ENCODE assay signal across 9 mouse cellular contexts in the genomic region with DNA sequence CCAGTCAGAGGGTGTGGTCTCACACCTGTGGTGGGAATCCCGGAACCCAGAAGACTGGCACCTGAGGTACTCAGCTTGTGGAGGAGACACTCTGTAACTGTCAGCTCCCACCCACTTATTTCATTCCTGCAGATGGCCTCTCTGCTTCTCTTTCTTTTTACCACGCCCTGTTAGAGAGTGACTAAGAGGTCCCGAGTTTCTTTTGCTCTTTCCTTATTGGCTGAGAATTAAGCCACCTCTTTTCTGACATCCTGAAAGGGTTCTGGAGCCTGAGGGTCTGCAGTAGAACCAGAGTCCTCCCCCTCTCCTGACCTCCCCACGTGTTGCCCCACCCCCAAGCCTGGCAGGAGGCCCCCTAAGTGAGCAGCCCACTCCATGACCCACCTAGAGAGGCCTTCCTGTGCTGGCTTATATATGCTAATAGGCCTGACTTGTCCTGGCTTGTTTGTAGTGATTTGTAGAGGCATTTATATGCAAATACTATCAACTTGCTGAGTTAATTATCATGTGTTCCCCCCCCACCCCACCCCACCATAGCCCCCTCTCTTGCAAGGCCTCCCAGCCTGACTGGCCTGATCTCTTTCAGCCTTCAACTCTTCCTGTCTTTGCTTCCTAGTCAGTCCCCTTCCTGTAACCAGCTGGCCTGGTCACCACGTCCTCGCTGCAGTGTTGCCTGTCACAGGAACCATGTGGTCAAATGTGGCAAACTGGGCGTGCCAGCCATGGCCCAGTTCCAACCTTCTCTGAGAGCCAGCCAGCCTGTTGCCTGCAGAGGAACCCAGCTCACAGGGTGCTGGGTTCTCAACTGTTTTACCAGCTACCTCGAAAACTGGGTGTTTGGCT.
DNase-seq lines count a peak whose midpoint lies in the region; ATAC-seq and TF ChIP-seq lines count a peak whose summit lies in the region.
"Had no signal": no experiment of that assay in that cellular context is flagged by ENCODE, and none has a peak within 500 bp of the region (broad histone marks: within the 10 kb centered on the region; RNA-seq: fewer than 3 reads in every experiment).

No protein-coding gene starts in this region.

- no peak overlapping the region for H3K9ac ChIP-seq in kidney, embryonic 14.5 days (ENCODE audit: low read depth, low read length)
- H3K9ac ChIP-seq in intestine, embryonic 16.5 days (ENCODE audit: low read depth, low read length), result 0 out of 2 replicates have a peak overlapping the region, but pooled peaks have one; percentile 0
- H3K9ac ChIP-seq in limb, embryonic 13.5 days, result no peak overlapping the region
- no peak overlapping the region for H3K9ac ChIP-seq in midbrain, postnatal 0 days (replicated peaks; ENCODE audit: low read length, poor library complexity, severe bottlenecking)
- H3K9ac ChIP-seq: liver, embryonic 15.5 days had no signal

- peaks cover 50% of the 10 kb centered on the region for H3K4me1 ChIP-seq in kidney, embryonic 14.5 days (ENCODE audit: control insufficient read depth, insufficient read depth, low read length)
- H3K4me1 ChIP-seq in intestine, embryonic 16.5 days (ENCODE audit: control insufficient read depth, insufficient read depth, low read length), result peaks cover 57% of the 10 kb centered on the region
- H3K4me1 ChIP-seq in limb, embryonic 13.5 days, result peaks cover 98% of the 10 kb centered on the region
- peaks cover 13% of the 10 kb centered on the region; the same call in 1 of the 2 replicates for H3K4me1 ChIP-seq in midbrain, postnatal 0 days (ENCODE audit: insufficient read depth, low read length)

- no peak overlapping the region for H3K4me3 ChIP-seq in kidney, embryonic 14.5 days (ENCODE audit: low read length)
- no peak overlapping the region for H3K4me3 ChIP-seq in intestine, embryonic 16.5 days (ENCODE audit: low read length)
- no peak overlapping the region for H3K4me3 ChIP-seq in limb, embryonic 13.5 days
- no peak overlapping the region for H3K4me3 ChIP-seq in midbrain, postnatal 0 days (ENCODE audit: low read depth, low read length)
- H3K4me3 ChIP-seq: liver, embryonic 15.5 days had no signal

- 29% methylated on average over 8 of the region's 8 CpGs for WGBS in kidney, embryonic 14.5 days
- 22% methylated on average over 8 of the region's 8 CpGs for WGBS in intestine, embryonic 16.5 days
- WGBS in limb, embryonic 13.5 days, result 21% methylated on average over 8 of the region's 8 CpGs
- 22% methylated on average over 8 of the region's 8 CpGs for WGBS in midbrain, postnatal 0 days

- DNase-seq in kidney, adult 11 months, result peak; percentile 86
- DNase-seq in adrenal gland, postnatal 36 days, result peak; percentile 91 to 92
- DNase-seq in gastrocnemius, postnatal 36 days, result peak; percentile 81 to 84
- peak; percentile 68 for DNase-seq in midbrain, postnatal 0 days (ENCODE audit: low spot score)
- no peak for DNase-seq in thymus, adult 18-20 months

- intact Hi-C loops in gastrocnemius, postnatal 36 days (cut with DNase I), result no loop called here

- no peaks in the 10 kb centered on the region for H3K36me3 ChIP-seq in kidney, embryonic 14.5 days (ENCODE audit: control insufficient read depth, insufficient read depth, low read length)
- no peaks in the 10 kb centered on the region for H3K36me3 ChIP-seq in intestine, embryonic 16.5 days (ENCODE audit: control insufficient read depth, insufficient read depth, low read length)
- H3K36me3 ChIP-seq in limb, embryonic 13.5 days, result no peaks in the 10 kb centered on the region
- no peaks in the 10 kb centered on the region for H3K36me3 ChIP-seq in midbrain, postnatal 0 days (ENCODE audit: insufficient read depth, low read length)
- H3K36me3 ChIP-seq: liver, embryonic 15.5 days had no signal

- no peak for ATAC-seq in kidney, embryonic 14.5 days (ENCODE audit: low FRiP score, low TSS enrichment)
- ATAC-seq in intestine, embryonic 16.5 days, result peak; percentile 32
- peak; percentile 19; the same call in 1 of the 2 replicates for ATAC-seq in limb, embryonic 13.5 days (ENCODE audit: low FRiP score, low read depth)
- ATAC-seq in midbrain, postnatal 0 days (ENCODE audit: low FRiP score), result peak; percentile 62; the same call in 1 of the 2 replicates

- H3K9me3 ChIP-seq in kidney, embryonic 14.5 days (ENCODE audit: control insufficient read depth, low read length), result no peaks in the 10 kb centered on the region
- no peaks in the 10 kb centered on the region for H3K9me3 ChIP-seq in intestine, embryonic 16.5 days (ENCODE audit: control insufficient read depth, low read length)
- no peaks in the 10 kb centered on the region for H3K9me3 ChIP-seq in limb, embryonic 13.5 days
- no peaks in the 10 kb centered on the region for H3K9me3 ChIP-seq in midbrain, postnatal 0 days (ENCODE audit: low read length)
- H3K9me3 ChIP-seq: liver, embryonic 15.5 days had no signal

- TF ChIP-seq CTCF in midbrain, postnatal 0 days (IDR thresholded peaks at IDR 0.05), result no peak

- no peak overlapping the region for H3K4me2 ChIP-seq in kidney, embryonic 14.5 days (replicated peaks; ENCODE audit: low read depth, low read length)
- H3K4me2 ChIP-seq in intestine, embryonic 16.5 days (ENCODE audit: low read depth, low read length), result no peak overlapping the region
- peak overlapping the region; percentile 40 for H3K4me2 ChIP-seq in limb, embryonic 13.5 days (replicated peaks)
- peak overlapping the region; percentile 15; the same call in 1 of the 2 replicates for H3K4me2 ChIP-seq in midbrain, postnatal 0 days (ENCODE audit: low read depth, low read length, poor library complexity, severe bottlenecking)
- H3K4me2 ChIP-seq: liver, embryonic 15.5 days had no signal

- no peak overlapping the region for H3K27ac ChIP-seq in kidney, embryonic 14.5 days (ENCODE audit: low read depth, low read length)
- peak overlapping the region; percentile 51 for H3K27ac ChIP-seq in intestine, embryonic 16.5 days (ENCODE audit: low read length)
- H3K27ac ChIP-seq in limb, embryonic 13.5 days, result peak overlapping the region; percentile 67; the same call in 1 of the 2 replicates
- H3K27ac ChIP-seq in midbrain, postnatal 0 days (ENCODE audit: low read depth, low read length), result 0 out of 2 replicates have a peak overlapping the region, but pooled peaks have one; percentile 12
- H3K27ac ChIP-seq: liver, embryonic 15.5 days had no signal

- H3K27me3 ChIP-seq in kidney, embryonic 14.5 days (ENCODE audit: control insufficient read depth, insufficient read depth, low read length), result no peaks in the 10 kb centered on the region
- no peaks in the 10 kb centered on the region for H3K27me3 ChIP-seq in intestine, embryonic 16.5 days (replicated peaks; ENCODE audit: control insufficient read depth, insufficient read depth, low read length)
- no peaks in the 10 kb centered on the region for H3K27me3 ChIP-seq in limb, embryonic 13.5 days
- H3K27me3 ChIP-seq in midbrain, postnatal 0 days (ENCODE audit: insufficient read depth, low read length), result no peaks in the 10 kb centered on the region

Comparison
In these comparisons a context has a peak if more than half of its experiments do, and no peak if none do; other contexts are left out.
1. DNase-seq: peak in kidney, adult 11 months (single experiment), adrenal gland, postnatal 36 days (2 of 2), gastrocnemius, postnatal 36 days (2 of 2) and midbrain, postnatal 0 days (single experiment); none in thymus, adult 18-20 months (0 of 2).
2. H3K4me2 ChIP-seq: peak in limb, embryonic 13.5 days (single experiment) and midbrain, postnatal 0 days (single experiment); none in kidney, embryonic 14.5 days (single experiment) and intestine, embryonic 16.5 days (single experiment).